ENCODE assay signal across 8 mouse cellular contexts in the genomic region with DNA sequence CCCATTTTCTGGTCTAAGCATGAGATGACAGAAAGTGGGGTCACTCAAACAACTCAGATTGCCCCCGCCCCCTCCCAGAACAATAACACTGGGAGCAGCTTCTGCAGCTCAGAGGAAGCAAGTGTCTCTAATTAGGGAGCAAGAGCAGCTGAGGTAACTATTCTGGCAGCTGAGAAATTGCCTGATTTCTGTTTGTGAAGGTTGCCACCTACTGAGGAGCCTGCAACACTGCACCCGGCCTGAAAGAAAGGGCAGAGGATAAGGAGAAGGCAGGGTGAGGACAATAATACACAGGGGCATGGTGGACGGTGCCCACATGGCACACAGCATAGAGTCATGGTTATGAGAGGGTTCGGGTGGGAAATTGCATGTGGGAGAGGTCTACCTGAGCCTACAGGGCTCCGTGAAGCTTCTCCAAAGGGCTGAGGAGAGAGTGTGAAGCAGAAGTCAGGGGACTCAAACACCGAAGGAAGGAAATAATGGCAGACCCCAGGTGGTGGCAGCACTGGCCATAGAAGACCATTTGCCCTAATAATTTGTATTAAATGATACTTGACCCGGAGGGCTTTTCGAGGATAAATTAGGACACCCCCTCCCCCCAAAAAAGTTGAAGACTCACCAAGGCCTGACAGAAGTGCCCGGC.
DNase-seq lines count a peak whose midpoint lies in the region; ATAC-seq lines count a peak whose summit lies in the region.

No protein-coding gene starts in this region.

- 25% methylated on average over 9 of the region's 9 CpGs for WGBS in hindbrain, embryonic 16.5 days

- H3K9me3 ChIP-seq in hindbrain, embryonic 16.5 days (ENCODE audit: control insufficient read depth, low read length): no peaks in the 10 kb centered on the region

- peak overlapping the region; percentile 43 for H3K9ac ChIP-seq in hindbrain, embryonic 16.5 days (ENCODE audit: low read depth, low read length)

- no peak overlapping the region for H3K27ac ChIP-seq in hindbrain, embryonic 16.5 days (ENCODE audit: low read depth, low read length)

- no peaks in the 10 kb centered on the region for H3K36me3 ChIP-seq in hindbrain, embryonic 16.5 days (ENCODE audit: control insufficient read depth, insufficient read depth, low read length)

- no peak for ATAC-seq in CD4-positive, CD25-positive, alpha-beta regulatory T cell, adult 4 months
- ATAC-seq in hindbrain, embryonic 16.5 days: peak; percentile 91

- peak; percentile 13 for DNase-seq in CD4-positive, CD25-positive, alpha-beta regulatory T cell, adult 2 months (ENCODE audit: low read depth, low spot score)
- peak; percentile 73 to 81 for DNase-seq in cerebellum, postnatal 36 days
- peak; percentile 67 to 80 for DNase-seq in frontal cortex, postnatal 36 days (ENCODE audit: low spot score in 2 of 2)
- DNase-seq in layer of hippocampus, postnatal 25 days (ENCODE audit: extremely low spot score in 1 of 2, low spot score in 1 of 2): peak; percentile 48 to 69
- peak; percentile 55 to 64 for DNase-seq in lung, postnatal 4 days
- DNase-seq in right cerebral cortex, postnatal 14 days: peak; percentile 42

- no peaks in the 10 kb centered on the region for H3K4me1 ChIP-seq in hindbrain, embryonic 16.5 days (ENCODE audit: control insufficient read depth, insufficient read depth, low read depth, low read length)

- H3K4me2 ChIP-seq in hindbrain, embryonic 16.5 days (ENCODE audit: low read length): no peak overlapping the region

- H3K27me3 ChIP-seq in hindbrain, embryonic 16.5 days (replicated peaks; ENCODE audit: control insufficient read depth, insufficient read depth, low read length): no peaks in the 10 kb centered on the region

- no peak overlapping the region for H3K4me3 ChIP-seq in hindbrain, embryonic 16.5 days (ENCODE audit: low read length)

Comparison
In these comparisons a context has a peak if more than half of its experiments do, and no peak if none do; other contexts are left out.
1. DNase-seq: peak in every context shown above with its lines; median percentile 77 in cerebellum, postnatal 36 days; 74 in frontal cortex, postnatal 36 days; 60 in lung, postnatal 4 days; 58 in layer of hippocampus, postnatal 25 days; 42 in right cerebral cortex, postnatal 14 days; 13 in CD4-positive, CD25-positive, alpha-beta regulatory T cell, adult 2 months.